Mouse (Mus musculus): ENCODE data around the gene Fam122c.
"Not testable (repeated sequence)": the region's sequence is repeated elsewhere in the genome, so short reads cannot be mapped to it uniquely, and the experiment has no call there.

Gene Fam122c

GRCm38 (mm10) chrX:53273124-53273523 lies at the start of gene Fam122c:
Gene Fam122c, plus strand, starts transcription at chrX:53273424.
- no peak for DNase-seq (ENCODE audit: low read depth, low spot score)

- DNase-seq (ENCODE audit: low read depth, low spot score) = no peak
These were observed 48.8 kb upstream of the Fam122c start for GRCm38 (mm10) chrX:53224353-53224944.

- no peak for DNase-seq (ENCODE audit: low read depth, low spot score)
These were observed 41.3 kb upstream of the Fam122c start for GRCm38 (mm10) chrX:53231965-53232364.

- no peak for DNase-seq (ENCODE audit: low read depth, low spot score)
These were observed 39.5 kb upstream of the Fam122c start for GRCm38 (mm10) chrX:53233689-53234088.

GRCm38 (mm10) chrX:53236404-53236803 lies 36.8 kb upstream of the Fam122c start:
- no peak for DNase-seq (ENCODE audit: low read depth, low spot score)

- peak; percentile 5 for DNase-seq (ENCODE audit: low read depth, low spot score)
These were observed 35.3 kb upstream of the Fam122c start for GRCm38 (mm10) chrX:53237971-53238370.

GRCm38 (mm10) chrX:53240011-53240410 lies 33.2 kb upstream of the Fam122c start, which contains the start of gene Plac1:
Gene Plac1, minus strand, starts transcription at chrX:53240111.
- DNase-seq (ENCODE audit: low read depth, low spot score) = no peak

GRCm38 (mm10) chrX:53255195-53255594 lies 18.0 kb upstream of the Fam122c start:
- DNase-seq (ENCODE audit: low read depth, low spot score) = no peak

GRCm38 (mm10) chrX:53266186-53266585 lies 7.0 kb upstream of the Fam122c start:
- no peak for DNase-seq (ENCODE audit: low read depth, low spot score)

- DNase-seq (ENCODE audit: low read depth, low spot score) = peak; percentile 14
These were observed 4.4 kb upstream of the Fam122c start for GRCm38 (mm10) chrX:53268856-53269255.

GRCm38 (mm10) chrX:53269289-53270062 lies 3.7 kb upstream of the Fam122c start, which contains the start of gene Fam122b:
Gene Fam122b, minus strand, starts transcription at chrX:53269805.
- DNase-seq (ENCODE audit: low read depth, low spot score) = peak; percentile 88

GRCm38 (mm10) chrX:53270063-53270432 lies 3.2 kb upstream of the Fam122c start:
- no peak for DNase-seq (ENCODE audit: low read depth, low spot score)

- not testable (repeated sequence) for DNase-seq (ENCODE audit: low read depth, low spot score)
These were observed 1.6 kb upstream of the Fam122c start for GRCm38 (mm10) chrX:53271628-53272027.

GRCm38 (mm10) chrX:53287924-53288323 lies 14.7 kb downstream of the Fam122c start:
- DNase-seq (ENCODE audit: low read depth, low spot score) = no peak

- DNase-seq (ENCODE audit: low read depth, low spot score) = no peak
These were observed 47.3 kb downstream of the Fam122c start for GRCm38 (mm10) chrX:53320564-53320963.

- no peak for DNase-seq (ENCODE audit: low read depth, low spot score)
These were observed 47.9 kb downstream of the Fam122c start for GRCm38 (mm10) chrX:53321111-53321510.

- no peak for DNase-seq (ENCODE audit: low read depth, low spot score)
These were observed 57.2 kb downstream of the Fam122c start for GRCm38 (mm10) chrX:53330396-53330795.

- no peak for DNase-seq (ENCODE audit: low read depth, low spot score)
These were observed 64.1 kb downstream of the Fam122c start for GRCm38 (mm10) chrX:53337355-53337754.

GRCm38 (mm10) chrX:53341531-53341930 lies 68.3 kb downstream of the Fam122c start:
- peak; percentile 45 for DNase-seq (ENCODE audit: low read depth, low spot score)

GRCm38 (mm10) chrX:53348374-53348773 lies 75.2 kb downstream of the Fam122c start:
- no peak for DNase-seq (ENCODE audit: low read depth, low spot score)

- DNase-seq (ENCODE audit: low read depth, low spot score) = no peak
These were observed 91.6 kb downstream of the Fam122c start for GRCm38 (mm10) chrX:53364668-53365383.
